Mouse (Mus musculus) testis, adult 2 months (tissue): ENCODE data around the gene Mycn.

Experiments
- CTCF ChIP-seq: fragments of 200-500 bp; IDR thresholded peaks from 2 replicates; pipeline ENCODE4 v1.5.1; 2012; ENCODE audit warnings: low read depth, mild to moderate bottlenecking, inconsistent platforms, low read length, moderate library complexity; ENCODE audit not compliant: control insufficient read depth, insufficient read depth, insufficient replicate concordance
- POLR2A ChIP-seq: fragments of 200-500 bp; IDR thresholded peaks from 2 replicates; pipeline ENCODE4 v1.6.1; 2012; ENCODE audit warnings: low read depth, mild to moderate bottlenecking, inconsistent platforms, low read length, moderate library complexity; ENCODE audit not compliant: control insufficient read depth

DNA sequence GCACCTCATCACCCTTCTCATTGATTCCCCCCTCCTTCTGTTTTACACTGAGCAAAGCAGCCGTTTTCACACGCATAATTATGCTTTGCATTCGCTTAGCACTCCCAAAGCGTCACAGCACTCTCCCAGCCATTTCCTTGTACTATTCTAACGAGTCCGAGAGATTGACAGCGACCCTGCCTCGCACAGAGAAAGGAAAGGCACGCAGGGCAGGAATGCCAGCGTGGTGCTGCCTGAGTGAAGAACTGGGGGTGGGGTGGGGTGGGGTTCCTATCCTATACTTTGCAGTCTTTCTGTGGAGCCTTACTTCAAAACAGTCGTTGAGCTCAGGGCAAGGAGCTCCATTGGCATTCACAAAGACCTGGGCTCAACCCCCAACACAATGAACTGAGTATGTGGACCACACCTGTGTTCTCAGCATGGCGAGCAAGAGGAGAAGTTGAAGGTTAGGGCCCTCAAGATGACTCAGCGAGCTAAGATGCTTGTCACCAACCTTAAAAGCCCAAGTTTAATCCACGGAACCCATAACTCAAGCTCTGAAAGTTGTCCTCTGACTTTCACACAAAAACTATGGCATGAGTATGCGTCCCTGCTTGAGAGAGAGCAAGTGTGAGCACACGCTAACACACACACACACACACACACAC lies 32.0 kb downstream of the Mycn start:
- no peak for TF ChIP-seq POLR2A
- no peak for TF ChIP-seq CTCF
